7 mouse cellular contexts compared by ENCODE assay signal in the genomic region with DNA sequence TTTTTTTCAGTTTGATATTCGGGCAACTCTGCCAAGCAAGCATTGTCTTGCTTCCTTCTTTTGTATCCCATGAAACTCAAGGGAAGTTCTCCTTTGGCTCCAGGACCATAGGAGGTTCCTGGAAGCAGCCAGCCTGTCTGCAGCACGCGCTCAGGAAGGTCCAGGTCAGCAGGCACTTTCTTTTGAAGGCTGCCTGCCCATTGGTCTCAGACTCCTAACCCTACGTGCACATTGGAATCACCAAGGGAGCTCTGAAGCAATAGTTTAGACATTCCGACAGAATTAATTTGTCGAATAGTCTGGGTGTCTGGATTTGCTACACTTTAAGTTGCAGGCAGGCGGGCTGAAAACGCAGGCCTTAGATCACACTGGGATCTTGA. TPM values are rescaled to one million over a fixed set of nuclear protein-coding genes. Genes with fewer than 3 reads are reported as not detected.
DNase-seq lines count a peak whose midpoint lies in the region; ATAC-seq and TF ChIP-seq lines count a peak whose summit lies in the region.

No protein-coding gene starts in this region.

- intact Hi-C loops in heart, postnatal 36 days (cut with DNase I), result loop anchor here (2.0 to 5.0 kb wide), 4 partner anchors 31 to 264 kb away; a partner anchor contains a TSS

- no peak for ATAC-seq in G1E (ENCODE audit: extremely low read depth, insufficient number of reproducible peaks, low FRiP score, poor library complexity, severe bottlenecking)
- ATAC-seq in limb, embryonic 13.5 days (ENCODE audit: low FRiP score, low read depth), result peak; percentile 17; the same call in 1 of the 2 replicates

- H3K27me3 ChIP-seq in G1E (ENCODE audit: insufficient read depth, low read length) (peaks cover 38% of the 10 kb centered on the region), myocyte (ENCODE audit: control insufficient read depth, insufficient read depth, insufficient read length) (no peaks in the 10 kb centered on the region)
- H3K27me3 ChIP-seq in limb, embryonic 13.5 days, result peaks cover 19% of the 10 kb centered on the region

- peaks cover 12% of the 10 kb centered on the region for H3K4me1 ChIP-seq in G1E (ENCODE audit: insufficient read depth, low read depth, low read length)
- H3K4me1 ChIP-seq in cortical plate, adult 2 months (ENCODE audit: control insufficient read depth, insufficient read depth, low read length), result no peaks in the 10 kb centered on the region
- peaks cover 15% of the 10 kb centered on the region for H3K4me1 ChIP-seq in limb, embryonic 13.5 days

- H3K4me3 ChIP-seq in G1E (ENCODE audit: low read depth, low read length) (peak overlapping the region; percentile 74; the same call in 1 of the 2 replicates), myocyte (peak overlapping the region; percentile 31)
- peak overlapping the region; percentile 49 for H3K4me3 ChIP-seq in cortical plate, adult 2 months (ENCODE audit: insufficient read depth, low read length)
- H3K4me3 ChIP-seq in limb, embryonic 13.5 days, result peak overlapping the region; percentile 65

- TF ChIP-seq CTCF in G1E (IDR thresholded peaks at IDR 0.05; ENCODE audit: low read depth, low read length), result no peak
- TF ChIP-seq CTCF in cortical plate, adult 2 months (IDR thresholded peaks at IDR 0.05; ENCODE audit: extremely low read depth, insufficient read depth, low read length), result no peak

- no peak for DNase-seq in G1E (ENCODE audit: low spot score)
- peak; percentile 55 to 66 for DNase-seq in heart, postnatal 36 days
- no peak for DNase-seq in frontal cortex, postnatal 36 days (ENCODE audit: low spot score in 2 of 2)
- DNase-seq in thymus, postnatal 36 days, result no peak

- peak overlapping the region; percentile 24; the same call in 1 of the 2 replicates for H3K27ac ChIP-seq in cortical plate, adult 2 months (ENCODE audit: insufficient read depth, low read length)
- H3K27ac ChIP-seq in limb, embryonic 13.5 days, result no peak overlapping the region

- 9% methylated on average over 8 of the region's 8 CpGs for WGBS in limb, embryonic 13.5 days

- H3K9ac ChIP-seq in limb, embryonic 13.5 days, result peak overlapping the region; percentile 72

- peak overlapping the region; percentile 26 for H3ac ChIP-seq in myocyte (ENCODE audit: control insufficient read depth, insufficient read length)

- no peak for TF ChIP-seq POLR2A in cortical plate, adult 2 months (IDR thresholded peaks at IDR 0.05; ENCODE audit: extremely low read depth, insufficient read depth, low read length)
- no peak for TF ChIP-seq POLR2A in myocyte (IDR thresholded peaks at IDR 0.05; ENCODE audit: insufficient read length, low read depth)

- H3K4me2 ChIP-seq in limb, embryonic 13.5 days (replicated peaks), result peak overlapping the region; percentile 73
- H3K4me2 ChIP-seq in myocyte (ENCODE audit: low read depth), result peak overlapping the region; percentile 76

- no peaks in the 10 kb centered on the region for H3K9me3 ChIP-seq in G1E (replicated peaks)
- no peaks in the 10 kb centered on the region for H3K9me3 ChIP-seq in limb, embryonic 13.5 days

- H3K36me3 ChIP-seq in G1E (replicated peaks), result no peaks in the 10 kb centered on the region
- no peaks in the 10 kb centered on the region for H3K36me3 ChIP-seq in limb, embryonic 13.5 days
- no peaks in the 10 kb centered on the region for H3K36me3 ChIP-seq in myocyte (ENCODE audit: control insufficient read depth, insufficient read depth)

- no peaks in the 10 kb centered on the region for H3K79me2 ChIP-seq in myocyte (ENCODE audit: control insufficient read depth, insufficient read depth)

TF ChIP-seq in myocyte, 11 proteins besides CTCF, POLR2A, EP300 and RAD21:
- TF ChIP-seq TCF12 (IDR thresholded peaks at IDR 0.05; ENCODE audit: insufficient read depth, poor library complexity, severe bottlenecking) (no peak), REST (IDR thresholded peaks at IDR 0.05; ENCODE audit: insufficient read depth, insufficient read length) (no peak), MAX (IDR thresholded peaks at IDR 0.05; ENCODE audit: low read depth) (no peak), SRF (IDR thresholded peaks at IDR 0.05; ENCODE audit: control insufficient read depth, insufficient read length, low read depth) (no peak), E2F4 (IDR thresholded peaks at IDR 0.05; ENCODE audit: insufficient read depth) (no peak), MYOD1 (IDR thresholded peaks at IDR 0.05; ENCODE audit: control insufficient read depth in 1 of 3, insufficient read length in 2 of 3, low read depth in 2 of 3) (no peak), POLR2AphosphoS2 (IDR thresholded peaks at IDR 0.05; ENCODE audit: insufficient read length, low read depth) (no peak), CEBPB (IDR thresholded peaks at IDR 0.05; ENCODE audit: insufficient read depth, poor library complexity, severe bottlenecking) (no peak), TCF3 (IDR thresholded peaks at IDR 0.05; ENCODE audit: insufficient read length, low read depth) (no peak), USF1 (IDR thresholded peaks at IDR 0.05; ENCODE audit: low read depth) (no peak), MYOG (IDR thresholded peaks at IDR 0.05; ENCODE audit: control insufficient read depth in 1 of 3, insufficient read depth in 1 of 3, insufficient read length in 2 of 3, low read depth in 2 of 3) (no peak)

RNA-seq across cellular contexts. Expression of a gene that starts 0.7 kb away (rescaled TPM):
- not detected in 2 replicates for total RNA-seq in G1E (2014; fragmentation: Nextera tagmentation)
- total RNA-seq in G1E (2017), result 0.06 and 0.11 TPM in 2 replicates
- 0.03 and 0.04 TPM in 2 replicates for polyA plus RNA-seq in G1E (2012)
- polyA plus RNA-seq in cortical plate, adult 2 months (2012; rRNA removed), result 6.0 and 6.4 TPM in 2 replicates
- 10 to 100 TPM; 19.8 to 21.2 TPM for total RNA-seq in heart, postnatal 36 days (2021)
- 4.9 and 5.9 TPM in 2 replicates for polyA plus RNA-seq in limb, embryonic 13.5 days (2015; fragmentation: Nextera tagmentation; extraction: Ambion mirVana)
- 1.5 TPM for polyA plus RNA-seq in myocyte (2012; fragmentation: generic; extraction: Trizol)

RNA-seq across cellular contexts. Expression of a gene that starts 21.0 kb away (rescaled TPM):
- total RNA-seq in G1E (2014; fragmentation: Nextera tagmentation) (7.4 and 15.5 TPM in 2 replicates), G1E (2017) (5.1 and 13.9 TPM in 2 replicates)
- polyA plus RNA-seq in G1E (2012) (10.8 and 13.9 TPM in 2 replicates), myocyte (2012; fragmentation: generic; extraction: Trizol) (4.2 TPM)
- 16.6 and 19.8 TPM in 2 replicates for polyA plus RNA-seq in cortical plate, adult 2 months (2012; rRNA removed)
- 10 to 100 TPM; 24.3 to 24.7 TPM for total RNA-seq in heart, postnatal 36 days (2021)
- polyA plus RNA-seq in limb, embryonic 13.5 days (2015; fragmentation: Nextera tagmentation; extraction: Ambion mirVana), result 8.2 and 9.0 TPM in 2 replicates

Comparison
In these comparisons a context has a peak if more than half of its experiments do, and no peak if none do; other contexts are left out.
1. DNase-seq: peak in heart, postnatal 36 days (2 of 2); none in G1E (single experiment), frontal cortex, postnatal 36 days (0 of 2) and thymus, postnatal 36 days (0 of 2).
2. Peak in every context shown above with its lines, with median percentiles within 50 percentile points of each other: H3K4me3 ChIP-seq.